Mouse (Mus musculus) forebrain, embryonic 10.5 days (tissue): ENCODE measurements around the gene Serpini1. TPM values are rescaled to one million over a fixed set of nuclear protein-coding genes. Genes with fewer than 3 reads are reported as not detected.

Experiments
- DNase-seq: peaks from one replicate; pipeline ENCODE4 v3.0.0-alpha.2; 2017; ENCODE audit warnings: low spot score; ENCODE audit errors: extremely low spot score
- H3K27ac ChIP-seq: fragments of 300-500 bp; sonication (generic); 2 replicates; pipeline ENCODE4 v1.5.1; 2016; ENCODE audit warnings: mild to moderate bottlenecking
- H3K27me3 ChIP-seq: fragments of 300-500 bp; sonication (generic); 2 replicates; pipeline ENCODE4 v1.6.1; 2016; ENCODE audit warnings: mild to moderate bottlenecking; ENCODE audit not compliant: poor library complexity, severe bottlenecking
- H3K36me3 ChIP-seq: fragments of 300-500 bp; sonication (generic); replicated peaks from 2 replicates; pipeline ENCODE4 v1.6.1; 2016; ENCODE audit warnings: mild to moderate bottlenecking, moderate library complexity
- H3K4me1 ChIP-seq: fragments of 300-500 bp; sonication (generic); 2 replicates; pipeline ENCODE4 v1.6.1; 2016
- H3K4me3 ChIP-seq: fragments of 300-500 bp; sonication (generic); 2 replicates; pipeline ENCODE4 v1.5.1; 2016; ENCODE audit warnings: mild to moderate bottlenecking, moderate library complexity
- H3K9me3 ChIP-seq: fragments of 300-500 bp; sonication (generic); 2 replicates; pipeline ENCODE4 v1.6.1; 2016; ENCODE audit warnings: mild to moderate bottlenecking, moderate library complexity
- WGBS: fragments of 180-500 bp; shearing (Covaris S2); methylation state at CpG from one replicate; pipeline ENCODE4 v1.1.7; 2016; 5-methylcytosine and 5-hydroxymethylcytosine counted together
- polyA plus RNA-seq: library from polyadenylated mRNA; unstranded; fragments of >200 nt; fragmentation: Nextera tagmentation; extraction: Ambion mirVana; gene quantifications from 2 replicates; pipeline ENCODE4 v1.2.1, GENCODE M21; 2016

Gene Serpini1
- polyA plus RNA-seq = 5.6 and 6.1 TPM in 2 replicates

DNA sequence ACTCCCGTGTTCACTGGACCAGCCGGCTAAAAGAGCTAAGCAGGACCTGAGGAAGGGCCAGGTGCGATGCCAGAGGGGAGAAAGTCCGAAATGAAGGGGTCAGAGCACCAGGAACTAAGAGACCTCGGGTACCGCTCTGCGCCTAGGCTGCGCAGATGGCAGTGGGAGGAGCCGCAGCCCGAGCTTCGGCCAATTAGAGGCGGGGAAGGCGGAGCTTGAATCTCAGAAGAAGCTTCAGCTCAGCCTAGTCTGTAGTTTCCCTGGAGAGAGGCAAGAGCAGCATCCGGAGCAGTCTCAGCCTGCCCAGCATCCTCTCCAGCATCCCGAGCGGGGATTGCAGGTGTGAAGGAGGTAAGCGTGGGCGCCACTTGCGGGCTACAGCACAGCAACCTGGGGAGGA lies at the start of gene Serpini1:
Serpini1 (plus strand) TSS at position 256 of the 400 bp plus-strand sequence.
- Histone ChIP-seq H3K27ac (peak within 1 kb of the TSS; percentile 91), H3K4me3 (peak within 1 kb of the TSS; percentile 94), H3K36me3 (no peaks in the 10 kb centered on the region), H3K4me1 (peaks cover 14% of the 10 kb centered on the region), H3K27me3 (no peaks in the 10 kb centered on the region), H3K9me3 (no peaks in the 10 kb centered on the region)
- under 1% methylated on average over 19 of the region's 19 CpGs for WGBS
- DNase-seq = peak; percentile 86

DNA sequence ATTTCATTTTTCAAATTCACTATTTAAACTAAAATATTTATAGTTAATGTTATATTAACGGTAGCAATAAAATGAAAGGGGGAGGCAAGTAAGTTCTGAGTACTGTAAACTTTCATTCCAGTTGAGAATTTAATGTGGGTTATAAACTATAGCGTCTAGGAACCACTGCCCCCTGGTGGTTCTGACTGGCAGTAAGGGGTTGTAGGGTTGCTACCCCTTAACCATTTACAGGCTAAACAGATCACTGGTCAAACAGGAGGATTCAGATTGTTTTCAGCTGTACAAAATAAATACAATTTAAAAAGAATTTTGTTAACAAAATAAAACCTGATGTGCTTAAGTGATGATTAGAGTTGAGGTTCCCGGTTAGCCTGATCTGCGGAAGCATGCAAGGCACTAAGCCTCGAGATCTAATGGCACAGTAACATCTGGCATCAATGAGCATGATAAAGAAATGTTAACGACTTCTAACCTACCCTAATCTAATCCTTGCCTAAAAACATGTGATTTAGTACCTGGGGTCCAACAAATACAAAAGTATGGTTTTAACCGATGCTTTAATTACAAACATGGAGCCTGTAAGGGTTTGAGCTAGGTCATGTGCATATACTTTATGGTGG lies 39.6 kb upstream of the Serpini1 start:
- Histone ChIP-seq H3K27ac (no peak overlapping the region), H3K9me3 (no peaks in the 10 kb centered on the region), H3K36me3 (peaks cover 34% of the 10 kb centered on the region), H3K4me1 (peaks cover 5% of the 10 kb centered on the region; the same call in 1 of the 2 replicates), H3K4me3 (no peak overlapping the region), H3K27me3 (no peaks in the 10 kb centered on the region)
- DNase-seq = no peak
- WGBS = 61% methylated on average over 7 of the region's 7 CpGs

DNA sequence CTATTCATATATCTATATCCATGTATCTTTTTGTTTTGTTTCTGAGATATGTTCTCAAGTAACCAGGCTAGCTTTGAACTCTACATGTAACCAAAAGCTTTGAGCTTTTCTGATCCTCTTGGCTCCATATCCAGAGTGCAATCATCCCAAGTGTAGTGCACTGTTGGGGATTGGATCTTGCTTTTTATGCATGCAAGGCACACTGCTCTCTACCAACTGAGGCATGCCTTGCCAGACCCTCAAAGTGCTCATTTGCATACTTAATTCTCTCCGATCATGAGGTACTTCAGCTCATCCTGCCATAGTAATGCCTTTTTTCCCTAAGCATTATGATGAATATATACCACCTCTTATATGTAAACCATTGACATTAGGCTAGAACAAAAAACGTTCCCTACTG lies 36.0 kb upstream of the Serpini1 start:
- Histone ChIP-seq H3K4me3 (no peak overlapping the region), H3K9me3 (no peaks in the 10 kb centered on the region), H3K27ac (no peak overlapping the region), H3K4me1 (no peaks in the 10 kb centered on the region), H3K27me3 (no peaks in the 10 kb centered on the region), H3K36me3 (peaks cover 45% of the 10 kb centered on the region)
- 87% methylated on average over 2 of the region's 2 CpGs for WGBS
- no peak for DNase-seq

GRCm38 (mm10) chr3:75522527-75522926 lies 34.8 kb upstream of the Serpini1 start:
- no peak for DNase-seq
- no peaks in the 10 kb centered on the region for H3K27me3 ChIP-seq
- no peak overlapping the region for H3K27ac ChIP-seq
- H3K4me1 ChIP-seq = no peaks in the 10 kb centered on the region
- 86% methylated on average over 1 of the region's 1 CpGs for WGBS
- peaks cover 57% of the 10 kb centered on the region for H3K36me3 ChIP-seq
- H3K4me3 ChIP-seq = no peak overlapping the region
- H3K9me3 ChIP-seq = no peaks in the 10 kb centered on the region

DNA sequence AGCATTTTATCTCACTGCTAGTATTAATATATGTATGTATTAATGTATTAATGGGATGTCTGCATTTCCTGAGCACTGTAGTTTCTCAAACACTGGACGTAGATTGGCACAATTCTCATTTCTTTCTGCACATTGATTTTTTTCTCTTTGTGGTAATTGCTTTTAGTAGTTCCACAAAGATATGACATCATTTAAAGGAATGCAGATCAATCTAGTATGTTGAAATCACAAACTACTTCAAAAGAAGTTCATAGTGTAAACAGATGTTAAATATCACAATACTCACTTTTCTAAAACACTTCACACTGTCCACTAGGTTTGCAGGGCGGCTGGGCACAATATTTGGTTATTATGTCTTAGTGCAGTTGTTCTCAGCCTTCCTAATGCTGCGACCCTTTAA lies 26.3 kb upstream of the Serpini1 start:
- Histone ChIP-seq H3K4me3 (no peak overlapping the region), H3K36me3 (peaks cover 31% of the 10 kb centered on the region), H3K27me3 (no peaks in the 10 kb centered on the region), H3K4me1 (no peaks in the 10 kb centered on the region), H3K27ac (no peak overlapping the region), H3K9me3 (no peaks in the 10 kb centered on the region)
- no peak for DNase-seq
- 94% methylated on average over 3 of the region's 3 CpGs for WGBS

- no peaks in the 10 kb centered on the region for H3K27me3 ChIP-seq
- H3K9me3 ChIP-seq = no peaks in the 10 kb centered on the region
- no peak overlapping the region for H3K27ac ChIP-seq
- 93% methylated on average over 3 of the region's 3 CpGs for WGBS
- H3K36me3 ChIP-seq = peaks cover 31% of the 10 kb centered on the region
- H3K4me1 ChIP-seq = no peaks in the 10 kb centered on the region
- H3K4me3 ChIP-seq = no peak overlapping the region
- DNase-seq = no peak
These were observed 23.1 kb upstream of the Serpini1 start for GRCm38 (mm10) chr3:75534045-75534834.

- H3K27me3 ChIP-seq = no peaks in the 10 kb centered on the region
- no peak overlapping the region for H3K4me3 ChIP-seq
- H3K36me3 ChIP-seq = peaks cover 40% of the 10 kb centered on the region
- no peak for DNase-seq
- H3K9me3 ChIP-seq = no peaks in the 10 kb centered on the region
- H3K4me1 ChIP-seq = no peaks in the 10 kb centered on the region
- no peak overlapping the region for H3K27ac ChIP-seq
- WGBS = 88% methylated on average over 4 of the region's 4 CpGs
These were observed 16.1 kb upstream of the Serpini1 start for GRCm38 (mm10) chr3:75541259-75541658.

DNA sequence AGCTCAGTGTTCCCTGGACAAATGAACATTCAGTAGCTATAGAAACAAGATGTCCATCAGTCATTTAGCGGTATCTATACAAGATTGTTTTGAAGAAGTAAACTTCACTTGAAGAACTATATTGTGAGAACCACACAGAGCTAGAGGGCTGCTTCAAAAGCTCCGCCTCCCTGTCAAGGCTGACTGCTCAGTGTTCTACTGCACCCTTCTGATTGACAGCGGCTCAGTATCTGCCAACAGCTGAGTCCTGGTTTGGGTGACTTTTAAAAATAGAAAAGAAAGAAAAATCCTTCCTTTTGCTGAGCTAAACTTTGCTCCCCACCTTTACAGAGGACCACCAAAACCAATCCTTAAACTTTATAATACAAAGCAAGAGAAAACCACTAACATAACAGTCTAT lies 14.5 kb upstream of the Serpini1 start:
- no peaks in the 10 kb centered on the region for H3K27me3 ChIP-seq
- no peaks in the 10 kb centered on the region for H3K4me1 ChIP-seq
- H3K36me3 ChIP-seq = peaks cover 24% of the 10 kb centered on the region
- DNase-seq = no peak
- H3K9me3 ChIP-seq = no peaks in the 10 kb centered on the region
- 93% methylated on average over 3 of the region's 3 CpGs for WGBS
- H3K4me3 ChIP-seq = no peak overlapping the region
- no peak overlapping the region for H3K27ac ChIP-seq

DNA sequence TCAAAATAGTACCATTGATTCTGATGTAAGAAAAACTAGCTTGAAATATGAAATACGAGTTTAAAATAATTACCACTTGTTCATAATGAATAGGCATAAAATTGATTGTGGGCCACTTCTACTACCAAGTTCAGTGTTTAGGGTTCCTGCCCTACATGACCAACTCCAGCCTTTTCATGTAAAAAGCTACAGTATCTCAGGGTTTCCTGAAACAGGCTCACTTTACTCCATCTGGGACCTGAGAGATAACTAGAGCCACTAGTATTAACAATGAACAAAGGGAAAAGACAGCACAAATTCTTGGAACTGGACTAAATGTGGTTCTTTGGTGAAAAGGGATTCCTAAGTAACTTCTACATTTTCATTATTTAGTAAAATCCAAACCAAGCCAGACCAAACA lies 13.1 kb upstream of the Serpini1 start:
- WGBS = 84% methylated on average over 1 of the region's 1 CpGs

GRCm38 (mm10) chr3:75551248-75551647 lies 6.1 kb upstream of the Serpini1 start:
- Histone ChIP-seq H3K27me3 (no peaks in the 10 kb centered on the region), H3K36me3 (no peaks in the 10 kb centered on the region), H3K27ac (no peak overlapping the region), H3K4me1 (peaks cover 10% of the 10 kb centered on the region), H3K4me3 (no peak overlapping the region), H3K9me3 (no peaks in the 10 kb centered on the region)
- no peak for DNase-seq

More for the DNA sequence above, 13.1 kb upstream of the Serpini1 start:
- H3K27ac ChIP-seq = no peak overlapping the region
- no peak overlapping the region for H3K4me3 ChIP-seq
- no peak for DNase-seq
- no peaks in the 10 kb centered on the region for H3K27me3 ChIP-seq
- peaks cover 14% of the 10 kb centered on the region for H3K36me3 ChIP-seq
- no peaks in the 10 kb centered on the region for H3K4me1 ChIP-seq
- H3K9me3 ChIP-seq = no peaks in the 10 kb centered on the region

DNA sequence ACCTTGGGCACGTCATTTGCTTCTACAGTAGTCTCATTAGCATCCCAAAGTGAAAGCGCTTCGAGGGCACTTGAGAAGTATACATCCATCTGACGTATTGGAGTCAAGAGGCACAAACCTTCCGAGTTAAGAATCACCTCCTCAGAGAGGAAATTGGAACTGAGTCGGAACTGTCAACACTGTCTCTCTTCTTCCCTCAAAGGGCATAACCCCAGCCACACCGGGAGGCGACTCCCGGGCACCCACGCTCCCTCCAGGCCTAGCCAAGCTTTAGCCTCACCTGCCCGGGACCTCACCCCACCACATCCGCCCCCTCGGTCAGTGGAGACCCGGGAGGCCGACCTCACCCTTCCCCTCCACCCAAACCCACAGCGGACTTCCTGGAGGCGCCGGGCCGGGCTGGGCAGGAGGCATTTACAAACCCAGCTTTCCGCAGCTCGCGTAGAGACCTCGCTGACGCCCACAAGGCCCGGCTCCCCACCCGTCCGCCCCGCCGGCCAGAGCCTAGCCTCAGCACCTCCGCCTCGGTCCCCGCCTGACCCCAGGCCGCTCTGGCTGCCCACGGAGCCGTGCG lies 1.1 kb upstream of the Serpini1 start:
- DNase-seq = no peak
- no peaks in the 10 kb centered on the region for H3K9me3 ChIP-seq
- H3K27me3 ChIP-seq = no peaks in the 10 kb centered on the region
- WGBS = under 1% methylated on average over 36 of the region's 36 CpGs
- peaks cover 14% of the 10 kb centered on the region for H3K4me1 ChIP-seq
- no peaks in the 10 kb centered on the region for H3K36me3 ChIP-seq
- H3K4me3 ChIP-seq = peak overlapping the region; percentile 94
- peak overlapping the region; percentile 91 for H3K27ac ChIP-seq

GRCm38 (mm10) chr3:75556695-75557291 lies 554 bp upstream of the Serpini1 start, which contains the start of gene Pdcd10:
Gene Pdcd10, minus strand, starts transcription at chr3:75556856.
- Histone ChIP-seq H3K27me3 (no peaks in the 10 kb centered on the region), H3K9me3 (no peaks in the 10 kb centered on the region), H3K36me3 (no peaks in the 10 kb centered on the region), H3K27ac (peak within 1 kb of the TSS; percentile 91), H3K4me3 (peak within 1 kb of the TSS; percentile 94), H3K4me1 (peaks cover 14% of the 10 kb centered on the region)
- DNase-seq = peak; percentile 99
- WGBS = under 1% methylated on average over 35 of the region's 35 CpGs

DNA sequence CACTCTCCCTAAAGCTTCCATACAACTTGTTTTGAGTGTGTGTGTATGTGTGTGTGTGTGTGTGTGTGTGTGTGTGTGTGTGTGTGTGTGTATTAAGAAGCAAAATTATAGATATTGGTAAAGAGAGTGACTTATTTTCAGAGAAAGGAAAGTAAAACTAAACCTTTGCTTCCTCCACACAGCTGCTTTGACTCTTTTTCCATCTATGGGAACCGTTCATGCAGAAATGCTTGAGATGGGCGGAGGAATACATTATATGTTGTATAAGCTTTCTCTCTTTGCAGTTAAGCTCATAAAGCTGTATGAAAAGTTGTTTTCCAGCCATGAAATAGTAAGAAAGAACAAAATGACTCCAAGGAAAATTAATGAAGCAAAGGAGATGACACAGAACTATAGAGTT lies 16.7 kb downstream of the Serpini1 start:
- no peaks in the 10 kb centered on the region for H3K4me1 ChIP-seq
- DNase-seq = no peak
- H3K27me3 ChIP-seq = no peaks in the 10 kb centered on the region
- H3K27ac ChIP-seq = no peak overlapping the region
- H3K4me3 ChIP-seq = no peak overlapping the region
- no peaks in the 10 kb centered on the region for H3K36me3 ChIP-seq
- 89% methylated on average over 2 of the region's 2 CpGs for WGBS
- no peaks in the 10 kb centered on the region for H3K9me3 ChIP-seq
